In genomic region chr6:85856194-85856678, GRCm38 (mm10) we compare ENCODE assay signal across 7 mouse cellular contexts. TPM values are rescaled to one million over a fixed set of nuclear protein-coding genes. Genes with fewer than 3 reads are reported as not detected.
DNase-seq lines count a peak whose midpoint lies in the region; ATAC-seq and TF ChIP-seq lines count a peak whose summit lies in the region.

No protein-coding gene starts in this region.

- no peak for TF ChIP-seq CTCF in hindbrain, postnatal 0 days (IDR thresholded peaks at IDR 0.05; ENCODE audit: low read depth)

- intact Hi-C loops in left cerebral cortex, postnatal 14 days (cut with DNase I): no loop called here

- H3K4me3 ChIP-seq in hindbrain, postnatal 0 days (ENCODE audit: low read length): no peak overlapping the region

- H3K9ac ChIP-seq in hindbrain, postnatal 0 days (replicated peaks; ENCODE audit: low read length): no peak overlapping the region

- H3K4me2 ChIP-seq in hindbrain, postnatal 0 days (ENCODE audit: low read depth, low read length): no peak overlapping the region

- ATAC-seq in hindbrain, postnatal 0 days: peak; percentile 97
- ATAC-seq in megakaryocyte, adult 5-6 weeks (ENCODE audit: poor library complexity, severe bottlenecking): no peak

- no peaks in the 10 kb centered on the region for H3K27me3 ChIP-seq in hindbrain, postnatal 0 days (ENCODE audit: insufficient read depth, low read length)

- H3K4me1 ChIP-seq in hindbrain, postnatal 0 days (ENCODE audit: insufficient read depth, low read length): no peaks in the 10 kb centered on the region

- H3K27ac ChIP-seq in hindbrain, postnatal 0 days: peak overlapping the region; percentile 56; the same call in 1 of the 2 replicates

- no peaks in the 10 kb centered on the region for H3K9me3 ChIP-seq in hindbrain, postnatal 0 days (ENCODE audit: low read length)

- WGBS in hindbrain, postnatal 0 days: 43% methylated on average over 1 of the region's 1 CpGs

- H3K36me3 ChIP-seq in hindbrain, postnatal 0 days (ENCODE audit: insufficient read depth, low read length): no peaks in the 10 kb centered on the region

- peak; percentile 87 for DNase-seq in ovary, adult 18-20 months (ENCODE audit: low spot score)
- DNase-seq in ovary, postnatal 10 days (ENCODE audit: low spot score): no peak
- peak; percentile 37 to 44 for DNase-seq in cerebellum, postnatal 14 days
- peak; percentile 68 for DNase-seq in hindbrain, postnatal 0 days (ENCODE audit: low spot score)
- DNase-seq in left cerebral cortex, postnatal 14 days (ENCODE audit: low spot score in 2 of 2): peak; percentile 57 to 74
- peak; percentile 29 for DNase-seq in right cerebral cortex, postnatal 14 days

RNA-seq across cellular contexts. Expression of gene Nat8f2, which starts 12.7 kb away (rescaled TPM):
- total RNA-seq in hindbrain, postnatal 0 days (2014; rRNA removed): not detected in 2 replicates
- polyA plus RNA-seq in hindbrain, postnatal 0 days (2015; fragmentation: Nextera tagmentation; extraction: Ambion mirVana): not detected in 2 replicates
- total RNA-seq in left cerebral cortex, postnatal 14 days (2021): 1 to 10 TPM in 1 of 2 experiments, under 1 TPM in 1; 0.76 to 1.1 TPM
- total RNA-seq in megakaryocyte, adult 5-6 weeks (2015): not detected in 2 replicates
- not detected in 2 replicates for total RNA-seq in megakaryocyte, adult 5-6 weeks (2017)

RNA-seq across cellular contexts. Expression of gene Nat8, which starts 24.4 kb away (rescaled TPM):
- not detected in 2 replicates for total RNA-seq in hindbrain, postnatal 0 days (2014; rRNA removed)
- polyA plus RNA-seq in hindbrain, postnatal 0 days (2015; fragmentation: Nextera tagmentation; extraction: Ambion mirVana): 0.64 and 0.74 TPM in 2 replicates
- total RNA-seq in left cerebral cortex, postnatal 14 days (2021): 1 to 10 TPM; 1.2 to 2.0 TPM
- not detected in 2 replicates for total RNA-seq in megakaryocyte, adult 5-6 weeks (2015)
- not detected in 2 replicates for total RNA-seq in megakaryocyte, adult 5-6 weeks (2017)

RNA-seq across cellular contexts. Expression of gene Nat8f5, which starts 35.5 kb away (rescaled TPM):
- 0.72 and 1.9 TPM in 2 replicates for total RNA-seq in hindbrain, postnatal 0 days (2014; rRNA removed)
- 0.54 and 0.73 TPM in 2 replicates for polyA plus RNA-seq in hindbrain, postnatal 0 days (2015; fragmentation: Nextera tagmentation; extraction: Ambion mirVana)
- 1 to 10 TPM; 2.2 to 3.1 TPM for total RNA-seq in left cerebral cortex, postnatal 14 days (2021)
- not detected in 2 replicates for total RNA-seq in megakaryocyte, adult 5-6 weeks (2015)
- not detected in 2 replicates for total RNA-seq in megakaryocyte, adult 5-6 weeks (2017)

RNA-seq across cellular contexts. Expression of gene Nat8f6, which starts 35.5 kb away (rescaled TPM):
- total RNA-seq in hindbrain, postnatal 0 days (2014; rRNA removed): 0.29 TPM in 1 of 2 replicates, not detected in the other
- not detected in 2 replicates for polyA plus RNA-seq in hindbrain, postnatal 0 days (2015; fragmentation: Nextera tagmentation; extraction: Ambion mirVana)
- 1 to 10 TPM; 1.0 to 1.1 TPM for total RNA-seq in left cerebral cortex, postnatal 14 days (2021)
- total RNA-seq in megakaryocyte, adult 5-6 weeks (2015): not detected in 2 replicates
- total RNA-seq in megakaryocyte, adult 5-6 weeks (2017): not detected in 2 replicates

RNA-seq across cellular contexts. Expression of gene Nat8f4, which starts 48.4 kb away (rescaled TPM):
- 4.9 and 6.7 TPM in 2 replicates for total RNA-seq in hindbrain, postnatal 0 days (2014; rRNA removed)
- 5.9 and 6.0 TPM in 2 replicates for polyA plus RNA-seq in hindbrain, postnatal 0 days (2015; fragmentation: Nextera tagmentation; extraction: Ambion mirVana)
- 1 to 10 TPM; 3.9 to 4.2 TPM for total RNA-seq in left cerebral cortex, postnatal 14 days (2021)
- 0.18 and 0.25 TPM in 2 replicates for total RNA-seq in megakaryocyte, adult 5-6 weeks (2015)
- 0.44 and 0.49 TPM in 2 replicates for total RNA-seq in megakaryocyte, adult 5-6 weeks (2017)
